Mouse (Mus musculus) embryo, embryonic 9.5 days (tissue): Measurements from ENCODE around the gene Ybx3.

ENCODE experiments used
- DNase-seq: peaks from one replicate; pipeline ENCODE4 v3.0.0-alpha.2; 2017; ENCODE audit errors: extremely low spot score

The Ybx3 gene

GRCm38 (mm10) chr6:131338787-131339186 lies 49.5 kb downstream of the Ybx3 start:
- no peak for DNase-seq

GRCm38 (mm10) chr6:131327076-131327475 lies 61.2 kb downstream of the Ybx3 start:
- no peak for DNase-seq

GRCm38 (mm10) chr6:131321854-131322639 lies 66.2 kb downstream of the Ybx3 start:
- DNase-seq, result no peak

- DNase-seq, result no peak
Observed at GRCm38 (mm10) chr6:131316155-131317101, 71.8 kb downstream of the Ybx3 start.
